Mouse (Mus musculus): ENCODE measurements at regions not wholly inside any gene's neighbourhood (a gene's known extent, or its start where the extent isn't known, plus 50 kb on each side); places are given as distances from the start of the nearest gene placed in this dataset.

- DNase-seq, result no peak
Measured at GRCm38 (mm10) chr15:97188545-97188944, 58.4 kb upstream of the Pced1b start.

GRCm38 (mm10) chr15:97187831-97188230 is 59.1 kb upstream of the Pced1b start:
- peak; percentile 26 to 70 for DNase-seq

GRCm38 (mm10) chr15:97186034-97186433 is 60.9 kb upstream of the Pced1b start:
- DNase-seq, result peak in 1 of 2 experiments; percentile 36

GRCm38 (mm10) chr15:97182617-97183038 is 64.3 kb upstream of the Pced1b start:
- peak; percentile 67 to 70 for DNase-seq

DNA sequence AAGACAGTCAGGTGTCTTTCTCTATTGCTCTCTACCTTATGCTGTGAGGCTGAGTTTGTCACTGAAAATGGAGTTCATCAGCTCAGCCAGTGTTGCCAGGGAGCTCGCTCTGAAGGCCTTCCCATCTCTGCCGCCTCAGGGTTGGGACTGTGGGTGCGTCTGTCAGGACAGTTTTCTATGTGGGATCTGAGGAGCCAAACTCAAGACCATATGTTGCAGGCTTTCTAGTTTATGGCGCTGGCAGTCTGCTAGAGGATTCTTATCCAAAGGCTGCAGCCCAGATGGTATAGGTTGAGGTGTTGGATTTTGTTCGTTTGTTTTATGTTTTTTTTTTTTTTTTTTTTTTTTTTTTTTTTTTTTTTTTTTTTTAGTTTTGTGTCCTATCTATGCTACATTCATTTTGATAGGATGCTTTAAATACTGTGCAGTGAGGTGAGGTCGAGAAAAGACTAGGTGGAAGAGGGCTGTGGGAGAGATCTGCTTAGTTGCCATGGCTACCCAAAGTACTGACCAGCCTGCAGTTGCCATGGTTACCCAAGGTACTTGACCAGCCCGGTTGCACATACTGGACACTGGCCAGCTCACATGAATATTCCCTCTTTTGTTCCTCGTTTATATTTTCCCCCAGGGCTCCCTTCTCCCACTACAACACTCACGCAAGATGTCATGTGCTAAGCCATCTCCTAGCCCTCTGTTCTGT is 65.8 kb upstream of the Pced1b start:
- peak; percentile 84 to 85 for DNase-seq

- no peak for DNase-seq
Measured at GRCm38 (mm10) chr15:97178286-97178685, 68.6 kb upstream of the Pced1b start.

GRCm38 (mm10) chr15:97177806-97178205 is 69.1 kb upstream of the Pced1b start:
- DNase-seq, result no peak

DNA sequence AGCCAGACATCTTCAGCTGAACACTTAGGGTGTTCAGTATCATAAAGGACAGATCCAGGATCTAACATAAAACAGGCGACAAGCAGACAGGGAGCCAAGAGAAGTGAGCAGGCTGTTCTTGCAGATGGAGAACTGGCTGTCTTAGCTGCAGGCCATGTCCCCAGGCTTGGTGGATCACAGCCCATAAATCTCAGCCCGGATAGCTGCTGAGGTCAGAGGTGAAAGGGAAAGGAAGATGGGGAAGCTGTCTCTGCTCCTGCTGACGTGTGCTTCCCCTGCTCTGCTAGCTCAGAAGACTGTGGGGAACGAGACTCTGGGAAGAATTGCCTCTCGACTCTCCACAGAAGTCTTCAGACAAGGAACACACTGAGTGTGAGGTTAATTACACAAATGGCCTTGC is 71.9 kb upstream of the Pced1b start:
- DNase-seq, result peak in 1 of 2 experiments; percentile 21

- no peak for DNase-seq
Measured at GRCm38 (mm10) chr15:97173233-97173632, 73.7 kb upstream of the Pced1b start.

GRCm38 (mm10) chr15:97170074-97170473 is 76.8 kb upstream of the Pced1b start:
- DNase-seq, result peak in 1 of 2 experiments; percentile 36

DNA sequence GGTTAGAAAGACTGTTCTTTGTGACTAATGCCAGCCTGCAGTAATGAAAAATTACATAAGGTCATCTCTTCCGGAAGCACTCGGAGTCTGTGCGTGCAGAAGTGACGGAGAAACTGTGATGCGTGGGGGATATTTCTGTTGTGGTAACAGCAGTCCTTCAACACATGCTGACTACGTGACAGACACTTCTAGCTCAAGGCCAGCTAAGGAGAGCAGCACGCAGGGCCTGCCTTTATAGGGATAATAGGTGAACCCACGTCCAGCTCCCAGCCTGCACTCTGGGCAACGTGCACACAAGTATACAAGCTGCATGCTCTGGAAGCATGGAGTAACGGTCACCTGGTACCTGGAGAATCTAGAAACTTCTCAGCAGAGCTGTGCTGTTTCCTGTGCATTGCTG is 77.5 kb upstream of the Pced1b start:
- DNase-seq, result no peak

DNA sequence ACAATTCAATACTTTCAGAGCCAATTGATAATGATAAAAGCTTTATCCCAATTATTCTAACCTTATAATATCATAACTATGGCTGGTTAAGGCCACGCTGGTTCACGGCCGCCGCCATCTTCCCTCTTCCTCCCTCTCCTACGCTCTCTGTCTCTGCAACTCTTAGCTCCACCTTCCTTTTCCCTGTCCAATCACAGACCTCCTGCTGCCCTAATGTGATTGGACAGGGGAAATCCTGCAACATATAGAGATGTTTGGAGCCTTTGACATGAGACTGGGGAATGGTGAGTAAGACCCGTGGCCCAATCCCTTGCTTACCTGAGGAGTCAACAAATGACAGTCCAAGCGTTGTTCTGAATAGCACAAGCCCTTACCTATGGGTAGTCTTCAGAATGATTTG is 79.8 kb upstream of the Pced1b start:
- DNase-seq, result no peak

DNA sequence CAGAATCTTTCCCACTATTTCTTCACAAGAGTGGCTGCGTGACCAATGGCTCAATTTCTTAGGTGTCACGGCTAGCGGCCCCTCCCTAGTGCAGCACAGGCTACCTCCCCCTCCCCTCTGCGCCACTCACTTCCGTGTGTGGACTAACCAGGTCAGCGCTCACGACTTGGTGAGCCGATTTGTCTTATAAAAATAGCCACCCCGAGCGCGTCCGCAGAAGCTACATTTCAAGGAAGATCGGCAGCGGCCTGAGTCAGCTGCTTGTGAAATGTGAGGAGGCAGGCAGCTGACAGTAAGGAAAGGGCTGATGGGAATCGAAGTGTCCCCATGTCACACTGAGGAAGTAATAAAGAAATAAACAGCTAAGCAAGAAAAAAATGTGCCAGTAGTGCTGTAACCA is 82.3 kb upstream of the Pced1b start:
- DNase-seq, result no peak

DNA sequence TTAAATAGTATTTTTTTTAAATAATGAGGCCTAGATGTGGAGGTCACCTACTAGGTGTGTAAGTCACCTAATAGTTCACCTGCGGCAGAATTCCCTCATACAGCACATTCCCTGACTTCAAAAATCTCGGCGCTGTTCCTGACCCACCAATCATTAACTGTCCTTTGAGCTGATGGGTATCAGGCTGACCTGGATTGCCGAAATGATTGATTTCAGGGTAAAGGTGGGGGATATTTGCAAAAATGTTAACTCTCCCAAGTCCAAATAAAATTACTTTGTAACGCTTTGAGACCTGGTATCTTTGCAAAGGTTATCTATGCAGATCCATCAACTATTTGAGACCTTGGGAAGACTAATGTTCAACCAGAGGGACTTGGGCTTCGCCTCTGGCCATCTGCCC is 82.9 kb upstream of the Pced1b start:
- no peak for DNase-seq

DNA sequence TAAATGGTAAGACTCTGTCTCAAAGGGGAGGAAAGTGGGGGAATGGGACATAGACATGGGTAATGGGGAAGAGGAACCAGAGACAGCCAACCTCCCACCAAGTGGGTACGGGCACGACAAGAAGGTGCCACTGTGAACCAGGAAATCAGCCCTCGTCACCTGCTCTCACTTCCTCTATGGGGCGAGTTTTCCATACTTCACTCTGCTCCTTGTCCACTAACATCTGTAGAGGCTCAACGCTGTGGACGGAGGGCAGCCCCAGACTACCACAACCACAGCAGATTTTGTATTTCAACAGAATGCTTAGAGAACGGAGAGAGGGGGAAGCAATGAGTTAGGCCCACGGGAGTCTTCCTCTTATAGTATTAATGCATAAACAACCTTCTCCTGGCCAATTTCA is 83.8 kb upstream of the Pced1b start:
- no peak for DNase-seq

DNA sequence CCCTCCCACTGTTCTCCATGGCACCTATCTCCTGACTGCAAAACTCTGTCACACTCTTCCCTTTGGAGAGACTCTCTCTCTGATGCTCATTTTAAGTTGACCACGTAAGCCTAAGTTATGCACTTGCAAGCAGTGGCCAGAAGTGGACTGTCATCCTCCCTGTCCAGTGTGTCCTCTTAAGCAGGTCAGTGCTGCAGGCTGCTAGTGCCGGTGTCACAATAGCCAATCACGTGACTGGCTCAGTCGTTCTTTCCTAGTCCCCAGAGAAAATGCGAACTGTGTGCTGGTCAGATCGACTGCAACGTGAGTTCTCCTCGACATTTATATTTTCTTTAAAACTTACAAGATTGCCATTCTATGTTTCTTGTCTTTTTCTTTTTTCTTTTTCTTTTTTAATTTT is 84.6 kb upstream of the Pced1b start:
- DNase-seq, result no peak

DNA sequence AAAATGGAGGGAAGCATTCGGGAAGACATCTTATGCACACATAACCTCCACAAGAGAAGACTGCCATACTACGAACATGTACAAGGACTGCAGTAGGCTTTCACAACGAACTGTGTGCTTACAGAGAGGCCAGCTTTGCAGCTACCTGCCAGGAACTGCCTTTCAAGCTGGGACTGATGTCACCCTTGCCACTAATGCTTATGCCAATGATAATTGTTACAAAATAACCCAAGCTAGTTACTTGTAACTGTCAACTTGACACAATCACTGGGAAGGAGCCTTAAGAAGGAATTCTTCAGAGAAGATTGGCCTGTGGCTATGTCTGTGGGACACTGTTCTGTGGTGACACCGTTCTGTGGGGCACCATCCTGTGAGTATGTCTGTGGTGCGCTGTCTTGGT is 85.4 kb upstream of the Pced1b start:
- DNase-seq, result no peak

DNA sequence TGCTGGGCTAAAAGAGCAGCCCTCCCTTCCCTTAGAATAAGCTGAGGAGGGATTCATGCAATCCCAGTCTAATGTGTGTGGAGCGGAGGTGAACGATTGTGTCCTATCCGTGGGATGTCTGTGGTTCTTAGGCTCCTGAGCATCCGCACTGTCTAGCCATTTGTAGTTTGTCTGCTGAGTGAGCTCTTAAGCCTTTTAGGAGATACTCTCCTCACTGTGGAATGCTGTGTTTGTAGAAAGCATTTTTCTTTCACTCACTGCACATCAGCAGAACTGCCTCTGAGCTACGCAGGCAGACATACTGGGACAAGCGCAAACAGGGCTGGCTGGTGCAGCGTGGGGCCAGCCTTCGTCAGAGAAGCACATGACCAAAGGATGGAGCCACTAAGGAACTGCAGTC is 94.6 kb upstream of the Pced1b start:
- peak in 1 of 2 experiments; percentile 27 for DNase-seq

- peak in 1 of 2 experiments; percentile 17 for DNase-seq
Measured at GRCm38 (mm10) chr15:97151793-97152192, 95.1 kb upstream of the Pced1b start.

DNA sequence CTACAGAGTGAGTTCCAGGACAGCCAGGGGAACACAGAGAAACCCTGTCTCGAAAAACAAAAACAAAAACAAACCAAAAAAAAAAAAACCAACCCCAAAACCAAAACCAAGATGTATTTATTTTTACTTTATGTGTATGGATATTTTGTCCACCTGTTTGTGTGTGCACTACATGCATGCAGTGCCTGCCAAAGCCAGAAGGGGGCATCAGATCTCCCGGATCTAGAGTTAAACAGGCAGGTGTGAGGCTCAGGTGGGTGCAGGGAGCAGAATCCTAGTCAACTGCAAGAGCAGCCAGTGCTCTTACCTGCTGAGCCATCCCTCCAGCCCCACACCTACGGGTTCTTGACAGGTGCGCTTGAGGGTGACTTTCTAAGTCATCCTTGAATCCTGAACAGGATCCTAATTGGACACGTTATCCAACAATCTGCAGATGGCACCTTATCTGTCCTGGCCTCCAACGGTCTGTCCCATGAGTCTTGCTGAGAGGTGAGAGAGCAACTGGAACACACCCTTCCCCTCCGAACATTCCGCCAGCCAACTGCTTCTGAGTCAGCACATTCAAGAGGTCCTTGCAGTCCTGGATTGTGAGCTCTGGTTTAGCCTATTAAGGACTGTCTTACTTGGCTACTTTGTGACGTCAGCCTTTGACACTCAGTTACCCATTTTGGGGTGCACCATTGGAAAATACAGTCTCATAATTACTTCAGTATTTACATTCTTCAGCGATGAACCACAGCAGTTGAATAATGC is 95.4 kb upstream of the Slc38a4 start:
- DNase-seq, result peak in 1 of 2 experiments; percentile 17

DNA sequence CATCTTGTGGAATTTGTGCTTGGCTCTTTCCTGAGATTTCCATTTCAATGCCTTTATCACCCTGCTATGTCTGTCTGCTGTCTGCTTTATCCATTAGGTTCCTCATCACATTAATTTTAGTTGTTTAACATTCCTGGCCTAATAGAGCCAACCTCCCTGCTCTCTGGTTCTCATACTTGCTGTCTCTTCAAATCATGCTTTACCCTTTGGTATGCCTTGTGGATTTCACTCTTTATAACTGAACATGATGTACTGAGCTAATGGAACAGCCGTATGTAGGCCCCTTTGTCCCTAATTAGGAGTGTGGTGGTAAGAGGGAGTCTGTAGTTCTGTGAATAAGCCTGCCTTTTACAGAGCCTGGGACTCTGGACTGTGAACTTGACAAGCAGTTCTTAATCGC is 86.2 kb upstream of the Slc38a4 start:
- no peak for DNase-seq

DNA sequence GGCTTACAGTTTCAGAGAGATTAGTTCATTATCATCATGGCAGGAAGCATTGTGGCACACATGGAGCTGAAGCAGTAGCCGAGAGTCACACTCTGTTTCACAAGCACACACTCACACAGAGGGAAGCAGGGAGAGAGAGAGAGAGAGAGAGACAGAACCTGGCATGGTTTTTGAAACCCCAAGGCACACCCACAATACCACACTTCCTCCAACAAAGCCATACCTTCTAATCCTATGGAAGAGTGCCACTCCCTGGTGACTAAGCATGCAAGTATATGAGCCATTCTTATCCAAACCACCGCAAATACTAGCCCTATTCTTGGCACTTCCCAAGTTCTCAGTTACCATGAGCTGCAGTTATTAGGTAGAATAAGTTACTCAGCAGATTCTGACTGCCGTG is 82.5 kb upstream of the Slc38a4 start:
- no peak for DNase-seq

DNA sequence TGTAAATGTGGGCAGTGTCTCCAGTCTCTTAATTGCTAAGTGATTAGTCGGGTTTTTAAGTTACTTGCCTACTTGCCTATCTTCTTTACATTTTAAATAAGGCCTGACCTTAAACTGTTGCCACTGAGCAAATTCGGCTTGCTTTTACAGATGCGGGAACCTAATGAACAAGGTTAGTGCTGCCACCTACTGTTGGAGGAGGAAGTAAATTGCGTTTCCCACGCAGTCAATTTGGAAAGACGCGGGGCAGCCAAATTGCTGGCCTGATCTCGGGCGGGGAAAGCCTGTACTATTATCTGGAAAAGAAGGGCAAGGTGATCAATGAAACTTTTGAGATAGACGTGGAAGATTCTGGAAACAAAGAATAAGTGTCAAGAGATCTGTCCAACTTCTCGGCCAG is 79.5 kb upstream of the Slc38a4 start:
- DNase-seq, result peak; percentile 74 to 80

DNA sequence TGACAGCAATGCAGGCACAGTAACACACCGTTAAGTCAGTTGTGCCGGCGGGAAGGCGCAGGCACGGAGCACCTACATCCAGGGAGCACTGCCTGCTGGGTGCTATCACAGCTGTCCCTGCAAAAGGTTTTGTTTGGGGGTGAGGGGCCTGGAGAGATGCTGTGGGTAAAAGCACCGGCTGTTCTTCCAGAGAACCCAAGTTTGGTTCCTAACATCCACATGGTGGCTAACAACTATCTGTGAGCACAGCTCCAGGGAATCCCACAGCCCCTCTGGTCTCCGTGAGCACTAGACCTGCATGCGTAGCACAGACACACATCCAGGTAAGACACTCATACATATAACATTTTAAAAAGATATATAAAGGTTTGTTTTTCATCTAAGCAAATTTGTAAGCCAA is 72.0 kb upstream of the Slc38a4 start:
- DNase-seq, result no peak
